Mouse (Mus musculus) brain, adult 2 months (tissue): ENCODE data around the gene Papola.

ENCODE experiments used
- DNase-seq: peaks from one replicate; pipeline ENCODE4 v3.0.0; 2011; ENCODE audit warnings: low read depth, low spot score

Gene Papola

DNA sequence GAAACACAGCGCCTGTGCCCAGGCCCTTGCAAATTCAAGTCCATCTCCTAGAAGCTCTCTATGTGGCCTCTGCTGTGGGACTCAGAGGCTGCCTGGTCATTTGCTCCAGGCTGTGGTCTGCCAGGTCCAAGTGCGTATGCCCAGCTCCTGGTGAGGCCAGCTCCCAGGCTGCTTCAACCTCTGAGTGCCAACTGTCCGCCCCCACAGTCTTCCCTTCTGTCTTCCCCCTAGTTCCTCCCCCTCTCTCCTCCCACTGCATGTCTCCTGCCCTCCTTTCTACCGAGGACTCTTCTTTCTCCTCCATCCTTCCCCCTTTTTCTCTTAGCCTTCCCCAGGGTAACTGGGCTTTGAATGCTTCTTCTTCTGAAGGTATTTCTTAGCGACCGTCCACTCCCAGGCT is 77.6 kb downstream of the Papola start:
- peak; percentile 75 for DNase-seq

DNA sequence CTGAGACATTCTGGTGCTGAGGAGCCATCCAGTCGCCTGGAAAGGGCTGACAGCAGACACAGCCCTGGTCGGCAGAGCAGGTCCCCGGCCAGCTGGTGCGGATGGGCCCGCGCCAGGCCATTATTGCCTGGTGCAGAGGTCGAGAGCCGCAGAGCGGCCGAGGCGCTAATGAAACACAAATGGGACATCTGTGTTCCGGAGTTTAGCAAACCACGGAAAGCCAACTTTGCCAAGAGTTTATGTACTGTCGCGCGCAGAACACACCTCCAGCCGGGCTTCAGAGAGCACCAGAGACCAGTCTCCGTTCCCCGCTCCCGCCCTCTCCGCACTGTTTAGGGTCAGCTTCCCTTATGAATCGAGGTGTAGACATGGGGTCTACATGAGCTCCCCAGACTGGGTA is 78.1 kb downstream of the Papola start:
- DNase-seq, result peak; percentile 42

DNA sequence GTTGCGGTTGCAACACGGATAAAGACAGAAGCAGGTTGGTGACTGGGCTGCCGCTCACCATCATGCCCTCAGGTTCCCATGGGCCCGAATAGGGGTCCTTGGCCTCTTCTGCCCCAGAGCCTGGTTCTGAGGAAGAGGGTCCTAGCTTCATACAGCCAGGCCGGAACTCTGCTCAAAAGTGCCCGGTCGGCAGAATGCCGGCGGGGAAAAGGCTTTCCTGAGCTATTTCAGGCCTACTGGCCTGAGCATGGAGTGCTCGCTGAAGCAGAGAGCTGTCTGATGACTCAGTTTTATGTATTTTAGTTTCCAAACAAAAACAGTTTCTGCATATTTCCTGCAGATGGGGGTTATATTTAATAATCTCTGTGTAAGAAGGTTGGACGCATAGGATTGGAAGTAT is 78.9 kb downstream of the Papola start:
- no peak for DNase-seq

DNA sequence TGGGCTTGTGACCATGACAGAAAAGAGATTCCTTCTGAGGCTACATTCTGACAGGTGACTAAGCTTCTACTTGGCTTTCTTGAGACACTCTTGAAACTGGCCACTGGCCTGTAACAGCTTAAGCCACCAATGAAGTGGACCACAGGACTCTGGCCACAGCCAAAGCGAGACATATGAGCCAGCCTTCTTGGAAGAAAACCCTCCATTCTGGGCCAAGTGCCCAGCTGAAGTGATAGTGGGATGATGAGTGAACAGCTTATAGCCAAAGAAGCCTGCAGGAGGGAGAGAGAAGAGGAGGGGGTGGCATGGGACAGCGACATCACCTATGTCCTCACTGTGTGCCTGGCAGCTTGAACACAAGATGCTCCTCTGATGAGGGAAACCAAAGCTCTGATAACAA is 83.2 kb downstream of the Papola start:
- no peak for DNase-seq

- DNase-seq, result no peak
These were observed 84.7 kb downstream of the Papola start for GRCm38 (mm10) chr12:105869242-105869641.

- DNase-seq, result no peak
These were observed 85.2 kb downstream of the Papola start for GRCm38 (mm10) chr12:105869696-105870095.

- DNase-seq, result no peak
These were observed 88.8 kb downstream of the Papola start for GRCm38 (mm10) chr12:105873283-105873682.

GRCm38 (mm10) chr12:105875112-105875511 is 90.6 kb downstream of the Papola start:
- peak; percentile 70 for DNase-seq

DNA sequence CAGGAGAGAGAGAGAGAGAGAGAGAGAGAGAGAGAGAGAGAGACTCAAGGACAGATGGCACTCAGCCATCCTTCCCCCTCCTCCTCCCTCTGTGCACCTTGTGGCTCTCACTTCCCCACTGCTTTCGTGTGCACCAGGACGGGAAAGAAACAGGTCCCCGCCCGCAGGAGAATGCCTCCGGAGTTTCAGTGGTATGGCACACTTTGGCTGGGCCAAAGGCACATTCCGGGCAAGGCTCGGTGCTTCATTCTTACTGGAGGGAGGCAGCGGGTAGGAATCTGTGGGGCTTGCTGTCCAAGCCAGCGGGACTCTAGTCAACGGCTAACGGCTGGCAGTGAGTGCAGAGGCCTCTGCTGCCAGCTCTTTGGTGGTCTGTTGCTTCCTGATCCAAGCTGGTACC is 92.0 kb downstream of the Papola start:
- DNase-seq, result peak; percentile 33

DNA sequence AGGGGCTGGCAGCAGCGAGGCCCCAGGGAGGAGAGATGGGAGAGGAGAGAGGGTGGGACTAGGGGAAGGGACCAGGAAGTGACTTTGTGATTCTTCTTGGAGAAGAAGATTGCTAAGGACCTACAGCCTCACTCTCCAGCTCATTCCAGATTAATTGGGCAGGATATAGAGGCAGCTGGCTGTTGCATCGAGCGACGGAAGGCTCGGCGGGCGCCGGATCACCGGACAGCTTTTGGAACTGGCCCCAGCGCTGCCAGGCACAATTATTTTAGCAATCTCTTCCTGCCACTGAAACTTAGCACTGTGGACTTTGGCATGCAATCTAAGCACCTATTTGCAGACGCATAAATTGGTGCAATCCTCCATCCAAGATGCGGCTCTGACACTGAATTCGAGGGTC is 92.4 kb downstream of the Papola start:
- no peak for DNase-seq

DNA sequence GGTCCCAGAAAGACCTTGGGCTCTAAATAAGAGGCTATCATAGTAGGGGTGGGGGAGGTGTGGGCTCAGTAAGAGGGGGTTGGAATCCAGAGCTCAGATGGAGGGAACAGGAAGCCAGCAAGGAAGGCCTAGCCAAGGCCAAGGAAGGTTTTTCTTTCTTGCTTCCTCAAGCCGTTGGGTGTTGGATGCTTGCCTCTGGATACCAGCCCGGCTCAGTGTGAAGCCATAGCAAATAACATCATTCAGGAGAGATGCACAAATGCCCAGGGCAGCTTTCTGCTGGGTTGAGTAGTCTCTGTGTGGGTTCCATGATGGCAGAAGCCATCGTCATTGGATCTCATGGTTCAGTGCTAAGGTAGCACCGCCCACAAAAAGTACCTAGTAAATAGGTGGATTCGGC is 94.3 kb downstream of the Papola start:
- DNase-seq, result no peak

DNA sequence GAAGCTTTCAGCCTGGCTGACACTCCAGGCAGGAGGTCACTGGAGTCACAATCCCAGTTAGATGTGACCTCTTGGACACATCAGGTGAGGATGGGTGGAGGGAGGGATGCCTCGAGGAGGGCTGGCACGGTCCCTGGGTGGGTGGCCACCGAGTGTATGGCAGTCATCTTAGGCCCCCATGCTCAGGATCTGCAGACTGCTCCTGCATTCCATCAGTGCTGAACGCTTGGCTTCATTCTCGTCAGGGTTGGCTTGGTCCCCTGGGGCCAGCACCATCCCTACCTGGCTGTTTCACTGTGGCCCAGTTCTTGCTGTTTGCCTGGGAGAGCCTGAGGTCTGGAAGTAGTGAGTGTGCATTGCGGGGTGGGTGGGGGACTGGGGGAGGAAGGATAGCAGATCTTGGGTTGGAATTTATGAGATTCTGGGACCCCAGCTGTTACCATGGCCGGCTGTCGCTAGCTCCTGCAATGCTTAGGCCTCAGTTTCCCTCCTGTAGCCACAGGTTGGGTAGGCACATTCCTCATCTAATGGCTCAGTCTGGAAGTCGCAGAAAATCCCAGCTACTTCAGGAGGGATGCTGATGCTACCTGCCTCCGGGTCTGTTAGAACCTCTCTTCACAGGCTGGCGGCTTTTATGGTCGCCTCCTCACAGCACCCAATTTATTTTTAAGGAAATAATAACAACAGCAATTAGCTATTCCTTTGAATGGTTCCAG is 99.5 kb downstream of the Papola start:
- DNase-seq, result no peak

- DNase-seq, result no peak
These were observed 100.2 kb downstream of the Papola start for GRCm38 (mm10) chr12:105884515-105885323.
